Mouse (Mus musculus): ENCODE data around the gene Peak1. TPM values are rescaled to one million over a fixed set of nuclear protein-coding genes. Genes with fewer than 3 reads are reported as not detected.

Peak1 gene
- total and polyA plus RNA-seq, 3 experiments: 2.8 to 11.7 TPM; not detected in 1

DNA sequence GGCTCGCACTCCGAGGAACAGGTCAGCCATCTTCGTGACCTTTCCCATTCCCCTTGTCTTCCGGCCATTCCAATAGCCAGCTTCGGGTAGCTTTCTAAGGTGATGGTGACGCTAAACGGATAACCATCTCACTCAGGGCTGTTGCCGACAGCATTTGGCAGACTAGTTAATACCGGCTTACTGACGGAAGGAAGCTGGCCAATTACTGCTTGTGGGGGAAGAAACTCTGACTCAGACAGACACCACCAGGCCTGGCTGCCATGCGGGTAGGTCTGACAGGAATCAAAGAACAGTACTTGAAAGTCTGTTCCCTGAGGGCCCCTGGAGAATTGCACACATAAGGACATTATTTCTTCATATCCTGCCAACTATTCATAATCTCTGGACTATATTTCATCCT, 212.5 kb downstream of the Peak1 start:
- Histone ChIP-seq H3K27ac (ENCODE audit: control insufficient read depth, low read depth, low read length) (no peak overlapping the region), H3K4me3 (ENCODE audit: control insufficient read depth in 1 of 2, insufficient read depth in 1 of 2, low read depth in 2 of 2, low read length in 2 of 2) (no peak overlapping the region), H3K9ac (ENCODE audit: control insufficient read depth, low read depth, low read length, poor library complexity, severe bottlenecking) (no peak overlapping the region), H3K79me2 (ENCODE audit: control insufficient read depth, insufficient read depth, low read length, poor library complexity) (no peaks in the 10 kb centered on the region), H3K36me3 (ENCODE audit: control insufficient read depth in 1 of 2, insufficient read depth in 2 of 2, low read length in 2 of 2) (no peaks in the 10 kb centered on the region), H3K4me1 (ENCODE audit: control insufficient read depth in 1 of 2, insufficient read depth in 2 of 2, low read length in 2 of 2) (no peaks in the 10 kb centered on the region), H3K27me3 (ENCODE audit: control insufficient read depth in 1 of 2, insufficient read depth in 2 of 2, low read length in 2 of 2) (no peaks in the 10 kb centered on the region), H3K9me3 (replicated peaks; ENCODE audit: insufficient read depth, low read length) (no peaks in the 10 kb centered on the region)
- TF ChIP-seq TCF12 (IDR thresholded peaks at IDR 0.05; ENCODE audit: low read depth, low read length) (no peak), SMC3 (IDR thresholded peaks at IDR 0.05; ENCODE audit: low read depth, low read length) (no peak), MYB (IDR thresholded peaks at IDR 0.05; ENCODE audit: low read depth, low read length) (no peak), POLR2AphosphoS2 (IDR thresholded peaks at IDR 0.05; ENCODE audit: low read length) (no peak), ETS1 (IDR thresholded peaks at IDR 0.05; ENCODE audit: low read depth, low read length) (no peak), GABPA (IDR thresholded peaks at IDR 0.05; ENCODE audit: low read depth, low read length) (no peak), ZMIZ1 (IDR thresholded peaks at IDR 0.05; ENCODE audit: low read depth, low read length) (no peak)
- DNase-seq (ENCODE audit: low read depth, low spot score): no peak

DNA sequence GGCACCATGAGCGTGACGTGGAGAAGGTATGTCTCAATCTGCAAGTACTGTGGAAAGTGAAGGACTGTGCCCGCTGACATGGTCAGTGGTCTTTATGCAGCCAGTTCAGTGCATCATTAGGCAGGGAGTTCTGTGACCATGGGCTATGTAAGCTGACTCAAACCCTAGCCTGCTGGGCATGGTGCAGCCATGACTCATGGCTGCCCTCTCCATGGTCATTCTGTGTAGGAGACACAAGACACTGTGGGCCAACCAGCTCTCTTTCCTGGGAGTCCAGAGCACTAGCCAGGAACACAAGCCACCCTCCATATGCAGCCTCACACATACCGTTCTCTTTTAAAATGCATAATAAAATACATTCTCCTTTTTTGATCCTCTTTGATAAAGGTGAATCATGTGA, 213.6 kb downstream of the Peak1 start:
- no peak overlapping the region for H3K9ac ChIP-seq (ENCODE audit: control insufficient read depth, low read depth, low read length, poor library complexity, severe bottlenecking)
- H3K79me2 ChIP-seq (ENCODE audit: control insufficient read depth, insufficient read depth, low read length, poor library complexity): no peaks in the 10 kb centered on the region
- H3K27ac ChIP-seq (ENCODE audit: control insufficient read depth, low read depth, low read length): no peak overlapping the region
- no peak overlapping the region for H3K4me3 ChIP-seq (ENCODE audit: control insufficient read depth in 1 of 2, insufficient read depth in 1 of 2, low read depth in 2 of 2, low read length in 2 of 2)
- no peaks in the 10 kb centered on the region for H3K36me3 ChIP-seq (ENCODE audit: control insufficient read depth in 1 of 2, insufficient read depth in 2 of 2, low read length in 2 of 2)
- DNase-seq (ENCODE audit: low read depth, low spot score): no peak
- no peaks in the 10 kb centered on the region for H3K9me3 ChIP-seq (replicated peaks; ENCODE audit: insufficient read depth, low read length)
- H3K27me3 ChIP-seq (ENCODE audit: control insufficient read depth in 1 of 2, insufficient read depth in 2 of 2, low read length in 2 of 2): no peaks in the 10 kb centered on the region
- H3K4me1 ChIP-seq (ENCODE audit: control insufficient read depth in 1 of 2, insufficient read depth in 2 of 2, low read length in 2 of 2): no peaks in the 10 kb centered on the region
- no peak for TF ChIP-seq ELF1 (IDR thresholded peaks at IDR 0.05; ENCODE audit: low read depth, low read length)
- TF ChIP-seq KAT2A (conservative IDR thresholded peaks at IDR 0.05; ENCODE audit: low read depth, low read length): no peak
- TF ChIP-seq MAFK (IDR thresholded peaks at IDR 0.05; ENCODE audit: borderline replicate concordance, low read depth, low read length): no peak
- TF ChIP-seq NELFE (IDR thresholded peaks at IDR 0.05; ENCODE audit: low read depth, low read length): no peak
- TF ChIP-seq GABPA (IDR thresholded peaks at IDR 0.05; ENCODE audit: low read depth, low read length): no peak

DNA sequence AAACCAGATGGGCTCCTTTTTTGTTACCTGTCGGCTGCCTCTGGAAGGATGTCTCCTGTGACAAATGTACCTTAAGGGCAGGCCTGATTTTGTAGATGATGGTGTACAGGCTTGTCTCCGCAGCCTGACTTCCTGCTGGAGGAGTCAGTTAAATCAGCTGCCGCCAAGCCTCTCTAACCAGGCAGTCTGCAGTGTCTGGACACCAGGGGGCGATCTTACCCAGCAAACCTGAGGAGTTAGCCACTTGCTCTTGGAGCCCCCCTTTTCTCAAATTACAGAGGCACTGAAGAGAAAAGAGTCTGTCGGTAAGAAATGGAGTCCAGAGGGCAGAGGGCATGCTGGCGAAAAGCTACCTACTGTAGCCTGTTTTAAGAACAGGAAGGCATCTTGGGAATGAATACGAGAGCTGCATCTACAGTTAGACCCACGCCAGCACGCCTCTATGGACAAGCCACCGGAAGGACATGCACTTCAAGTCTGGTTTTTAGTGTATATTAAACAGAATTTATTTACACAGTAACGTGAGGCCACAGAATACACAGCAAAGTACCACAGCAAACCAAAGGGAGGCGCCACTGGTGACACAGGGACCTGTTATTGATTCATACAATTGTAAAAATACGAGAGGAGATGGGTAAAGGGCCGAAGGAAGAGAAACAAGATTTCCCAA, 217.1 kb downstream of the Peak1 start:
- DNase-seq (ENCODE audit: low read depth, low spot score): peak; percentile 83
- no peak for TF ChIP-seq USF2 (IDR thresholded peaks at IDR 0.05; ENCODE audit: borderline replicate concordance in 1 of 2, insufficient read depth in 1 of 2, low read depth in 1 of 2, low read length in 2 of 2)
- TF ChIP-seq MAZ (IDR thresholded peaks at IDR 0.05; ENCODE audit: low read depth, low read length): 0 out of 2 replicates have a peak, but pooled peaks have one; percentile 50
- no peak for TF ChIP-seq ZNF384 (IDR thresholded peaks at IDR 0.05; ENCODE audit: low read depth, low read length)
- TF ChIP-seq SIN3A (IDR thresholded peaks at IDR 0.05; ENCODE audit: low read length): peak; percentile 28; the same call in 1 of the 2 replicates
- TF ChIP-seq RAD21 (IDR thresholded peaks at IDR 0.05; ENCODE audit: low read depth, low read length): peak; percentile 95
- TF ChIP-seq SMC3 (IDR thresholded peaks at IDR 0.05; ENCODE audit: low read depth, low read length): peak; percentile 97
- TF ChIP-seq CTCF (IDR thresholded peaks at IDR 0.05 in 2 of 3, conservative IDR thresholded peaks at IDR 0.05 in 1 of 3; ENCODE audit: control insufficient read depth in 1 of 3, insufficient read depth in 1 of 3, low read depth in 2 of 3, low read length in 3 of 3, poor library complexity in 1 of 3, severe bottlenecking in 1 of 3): peak; percentile 84 to 95 (median 91)
- TF ChIP-seq ZC3H11A (IDR thresholded peaks at IDR 0.05; ENCODE audit: low read depth, low read length): peak; percentile 90
- no peak for TF ChIP-seq CHD2 (IDR thresholded peaks at IDR 0.05; ENCODE audit: low read length)
- H3K9me3 ChIP-seq (replicated peaks; ENCODE audit: insufficient read depth, low read length): no peaks in the 10 kb centered on the region

More for the DNA sequence above, 217.1 kb downstream of the Peak1 start:
- Histone ChIP-seq H3K79me2 (ENCODE audit: control insufficient read depth, insufficient read depth, low read length, poor library complexity) (no peaks in the 10 kb centered on the region), H3K27ac (ENCODE audit: control insufficient read depth, low read depth, low read length) (no peak overlapping the region), H3K27me3 (ENCODE audit: control insufficient read depth in 1 of 2, insufficient read depth in 2 of 2, low read length in 2 of 2) (no peaks in the 10 kb centered on the region; a peak in 3 of 4 replicates), H3K9ac (ENCODE audit: control insufficient read depth, low read depth, low read length, poor library complexity, severe bottlenecking) (no peak overlapping the region), H3K4me1 (ENCODE audit: control insufficient read depth in 1 of 2, insufficient read depth in 2 of 2, low read length in 2 of 2) (no peaks in the 10 kb centered on the region), H3K36me3 (ENCODE audit: control insufficient read depth in 1 of 2, insufficient read depth in 2 of 2, low read length in 2 of 2) (no peaks in the 10 kb centered on the region), H3K4me3 (ENCODE audit: control insufficient read depth in 1 of 2, insufficient read depth in 1 of 2, low read depth in 2 of 2, low read length in 2 of 2) (no peak overlapping the region)

All from MEL (cell line).